Mouse (Mus musculus) G1E (cell line): ENCODE results near the gene Hoxa7.

Experiments used
- CTCF ChIP-seq: IDR thresholded peaks from 2 replicates; pipeline ENCODE4 v1.5.1; 2012; ENCODE audit warnings: low read depth, low read length, inconsistent platforms, mixed read lengths
- GATA1 ChIP-seq: IDR thresholded peaks from 2 replicates; pipeline ENCODE4 v1.6.1; 2012; ENCODE audit warnings: borderline replicate concordance, low read length, inconsistent platforms, mixed read lengths
- GATA2 ChIP-seq: IDR thresholded peaks from 2 replicates; pipeline ENCODE4 v1.6.1; 2012; ENCODE audit warnings: low read depth, low read length, inconsistent platforms, borderline replicate concordance
- POLR2AphosphoS5 ChIP-seq: IDR thresholded peaks from 2 replicates; pipeline ENCODE4 v1.6.1; 2012; ENCODE audit warnings: low read depth, low read length, inconsistent platforms; ENCODE audit not compliant: insufficient replicate concordance
- TAL1 ChIP-seq: conservative IDR thresholded peaks from 2 replicates; pipeline ENCODE4 v1.6.1; 2012; ENCODE audit warnings: low read depth, low read length, inconsistent platforms, mixed read lengths

- TF ChIP-seq CTCF (no peak), POLR2AphosphoS5 (no peak), TAL1 (no peak), GATA2 (no peak), GATA1 (no peak)
Measured at GRCm38 (mm10) chr6:52174968-52175751, 46.5 kb downstream of the Hoxa7 start.
